Mouse (Mus musculus) ES-E14 (cell line): Measurements from ENCODE around the gene Fcor. TPM values are rescaled to one million over a fixed set of nuclear protein-coding genes. Genes with fewer than 3 reads are reported as not detected.

Experiments
- DNase-seq: peaks from one replicate; pipeline ENCODE4 v3.0.0-alpha.2; 2013; ENCODE audit warnings: low read depth, low spot score
- H3K27ac ChIP-seq: 2 replicates; pipeline ENCODE4 v1.5.1; 2012; ENCODE audit warnings: low read depth, mild to moderate bottlenecking, low read length, moderate library complexity, mixed read lengths; ENCODE audit not compliant: poor library complexity, insufficient read depth, severe bottlenecking
- H3K36me3 ChIP-seq: 2 replicates; pipeline ENCODE4 v1.6.1; 2012; ENCODE audit warnings: mild to moderate bottlenecking, low read length, moderate library complexity, mixed read lengths; ENCODE audit not compliant: control insufficient read depth, poor library complexity, insufficient read depth, severe bottlenecking
- H3K4me1 ChIP-seq, 2 experiments: fragments of 150-350 bp in 1 of 2; sonication (generic) in 1 of 2; 2 replicates each; pipeline ENCODE4 v1.6.1; 2012; ENCODE audit warnings: low read length in 2 of 2, mild to moderate bottlenecking in 1 of 2, mixed read lengths in 1 of 2; ENCODE audit not compliant: control insufficient read depth in 2 of 2, insufficient read depth in 2 of 2, poor library complexity in 1 of 2
- H3K4me3 ChIP-seq, 2 experiments: fragments of 150-350 bp in 1 of 2; sonication (generic) in 1 of 2; 2 replicates each; pipeline ENCODE4 v1.5.1; 2012; ENCODE audit warnings: low read length in 2 of 2, low read depth in 1 of 2, mild to moderate bottlenecking in 1 of 2, mixed read lengths in 1 of 2; ENCODE audit not compliant: insufficient read depth in 1 of 2, poor library complexity in 1 of 2, severe bottlenecking in 1 of 2
- H3K9ac ChIP-seq: 2 replicates; pipeline ENCODE4 v1.6.1; 2012; ENCODE audit warnings: low read depth, mild to moderate bottlenecking, low read length, mixed read lengths; ENCODE audit not compliant: poor library complexity, insufficient read depth, severe bottlenecking
- H3K9me3 ChIP-seq: fragments of 150-350 bp; sonication (generic); 2 replicates; pipeline ENCODE4 v1.6.1; 2012; ENCODE audit warnings: low read depth, mild to moderate bottlenecking, low read length; ENCODE audit not compliant: control insufficient read depth, insufficient read depth
- CHD2 ChIP-seq: IDR thresholded peaks from 2 replicates; pipeline ENCODE4 v1.6.1; 2014; ENCODE audit warnings: mild to moderate bottlenecking, low read depth, low read length, inconsistent platforms
- HCFC1 ChIP-seq: IDR thresholded peaks from 2 replicates; pipeline ENCODE4 v1.6.1; 2012; ENCODE audit warnings: low read length, inconsistent platforms, borderline replicate concordance; ENCODE audit not compliant: insufficient read depth
- MAFK ChIP-seq: IDR thresholded peaks from 2 replicates; pipeline ENCODE4 v1.6.1; 2014; ENCODE audit warnings: mild to moderate bottlenecking, low read depth, low read length, inconsistent platforms; ENCODE audit not compliant: insufficient read depth
- ZC3H11A ChIP-seq: IDR thresholded peaks from 2 replicates; pipeline ENCODE4 v1.6.1; 2012; ENCODE audit warnings: low read depth, mild to moderate bottlenecking, inconsistent platforms, low read length, borderline replicate concordance
- ZNF384 ChIP-seq: IDR thresholded peaks from 2 replicates; pipeline ENCODE4 v1.6.1; 2012; ENCODE audit warnings: low read depth, low read length, inconsistent platforms
- in situ Hi-C, 2 experiments: fragments of 600-800 bp; cut with MboI; formaldehyde crosslinking; loops; one replicate each; pipeline ENCODE4 v1.15.1; 2025; ENCODE audit warnings: low sequenced_read_pairs in 2 of 2, inconsistent platforms in 1 of 2; ENCODE audit not compliant: unreplicated experiment in 2 of 2
- total RNA-seq: library from RNA; depleted of rRNA; stranded (reverse); fragments of 300-350 nt; gene quantifications from 2 replicates; pipeline ENCODE4 v1.2.3, GENCODE M21; 2012; rRNA removed

Fcor gene
- 11.6 TPM in 2 replicates for total RNA-seq

DNA sequence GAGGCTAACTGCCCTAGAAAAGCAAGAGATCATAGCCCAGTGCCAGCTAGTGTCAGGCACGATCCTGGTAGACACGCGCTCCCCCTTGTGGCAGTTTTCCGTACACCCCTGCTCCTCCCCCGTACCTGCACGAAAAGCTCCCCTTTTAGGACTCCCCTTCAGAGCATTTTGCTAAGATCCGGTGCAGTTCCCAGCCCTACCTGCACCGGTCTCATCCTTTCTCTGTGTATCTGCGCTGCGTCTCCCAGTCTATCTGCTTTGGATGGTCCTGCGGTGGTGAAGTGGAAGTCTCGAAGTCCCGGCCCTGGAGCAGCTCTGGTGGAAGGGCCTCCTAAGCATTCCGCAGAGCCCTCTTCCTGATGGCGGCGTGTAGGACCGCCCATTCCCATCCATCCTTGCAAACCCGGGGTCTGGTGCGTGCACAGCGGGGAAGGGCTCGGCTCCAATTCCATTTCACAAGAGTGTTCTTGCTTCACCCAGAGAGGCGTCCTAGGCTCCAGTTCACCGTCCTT, at the start of gene Fcor:
TSS of gene Fcor (minus strand) at position 383 of the 512 bp plus-strand sequence.
- Histone ChIP-seq H3K27ac (peak within 1 kb of the TSS; percentile 38; the same call in 1 of the 2 replicates), H3K4me1 (peaks cover 0 to 6% of the 10 kb centered on the region in 2 experiments; a peak in 2 of 4 replicates), H3K4me3 (peak within 1 kb of the TSS; percentile 72 to 80), H3K9me3 (no peaks in the 10 kb centered on the region), H3K9ac (peak within 1 kb of the TSS; percentile 54; the same call in 1 of the 2 replicates), H3K36me3 (no peaks in the 10 kb centered on the region)
- TF ChIP-seq HCFC1: peak; percentile 61; the same call in 1 of the 2 replicates
- TF ChIP-seq MAFK: no peak
- TF ChIP-seq ZC3H11A: peak; percentile 17; the same call in 1 of the 2 replicates
- no peak for TF ChIP-seq ZNF384
- no peak for TF ChIP-seq CHD2
- DNase-seq: peak; percentile 79
- in situ Hi-C loops: loop anchor here in 1 of 2 experiments (10.0 kb wide), 1 partner anchor 387 kb away; no protein-coding TSS in a partner anchor

DNA sequence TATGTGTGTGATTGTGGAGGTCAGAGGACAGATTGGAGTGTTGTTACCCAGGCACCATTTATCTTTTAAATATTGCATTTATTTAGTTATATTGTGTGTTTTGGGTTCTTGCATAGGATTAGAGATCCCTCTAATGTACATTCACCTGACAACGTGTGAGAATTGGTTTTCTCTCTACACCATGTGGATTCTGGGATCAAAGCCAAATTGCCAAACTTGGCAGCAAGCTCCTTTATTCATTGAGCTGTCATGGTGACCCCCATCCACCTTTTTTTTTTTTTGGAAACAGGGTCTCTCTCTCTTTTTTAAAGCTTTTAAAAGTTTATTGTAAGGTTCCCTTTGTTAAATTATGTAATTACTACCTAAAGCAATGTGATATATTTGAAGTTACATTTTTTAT, 48.9 kb upstream of the Fcor start:
- no peak for TF ChIP-seq MAFK
- no peak for TF ChIP-seq ZC3H11A
- TF ChIP-seq HCFC1: no peak
- no peak for TF ChIP-seq ZNF384
- no peak for TF ChIP-seq CHD2
- no peak overlapping the region for H3K27ac ChIP-seq
- H3K36me3 ChIP-seq: no peaks in the 10 kb centered on the region
- no peak for DNase-seq
- H3K9me3 ChIP-seq: no peaks in the 10 kb centered on the region
- in situ Hi-C loops: no loop called here
- H3K4me3 ChIP-seq: no peak overlapping the region
- no peaks in the 10 kb centered on the region for H3K4me1 ChIP-seq
- no peak overlapping the region for H3K9ac ChIP-seq

GRCm38 (mm10) chr8:3720551-3720950, 48.4 kb upstream of the Fcor start, which contains the start of gene Clec4g:
Gene Clec4g (minus strand): TSS chr8:3720651.
- Histone ChIP-seq H3K4me1 (no peaks in the 10 kb centered on the region), H3K27ac (no peak within 1 kb of the TSS), H3K9ac (no peak within 1 kb of the TSS), H3K36me3 (no peaks in the 10 kb centered on the region), H3K4me3 (no peak within 1 kb of the TSS), H3K9me3 (no peaks in the 10 kb centered on the region)
- no peak for DNase-seq
- in situ Hi-C loops: no loop called here
- TF ChIP-seq MAFK (no peak), CHD2 (no peak), ZNF384 (no peak), ZC3H11A (no peak), HCFC1 (no peak)

- Histone ChIP-seq H3K36me3 (no peaks in the 10 kb centered on the region), H3K27ac (no peak overlapping the region), H3K9me3 (no peaks in the 10 kb centered on the region), H3K4me3 (no peak overlapping the region), H3K9ac (no peak overlapping the region), H3K4me1 (no peaks in the 10 kb centered on the region)
- in situ Hi-C loops: no loop called here
- peak; percentile 62 for DNase-seq
- TF ChIP-seq CHD2 (no peak), ZC3H11A (peak; percentile 92), HCFC1 (no peak), ZNF384 (no peak)
Observed at GRCm38 (mm10) chr8:3718559-3718958, 46.4 kb upstream of the Fcor start.
